9 mouse cellular contexts compared by ENCODE assay signal in genomic region chr4:130279105-130279504, GRCm38 (mm10). TPM values are rescaled to one million over a fixed set of nuclear protein-coding genes. Genes with fewer than 3 reads are reported as not detected.
DNase-seq lines count a peak whose midpoint lies in the region; ATAC-seq and TF ChIP-seq lines count a peak whose summit lies in the region.
"Had no signal": no experiment of that assay in that cellular context is flagged by ENCODE, and none has a peak within 500 bp of the region (broad histone marks: within the 10 kb centered on the region; RNA-seq: fewer than 3 reads in every experiment).

Serinc2 (minus strand) TSS chr4:130279205.

- H3K4me1 ChIP-seq in forebrain, postnatal 0 days (ENCODE audit: insufficient read depth), result no peaks in the 10 kb centered on the region
- H3K4me1 ChIP-seq in intestine, postnatal 0 days (replicated peaks; ENCODE audit: control insufficient read depth, insufficient read depth, low read length), result peaks cover 3% of the 10 kb centered on the region; the same call in 1 of the 2 replicates
- peaks cover 5% of the 10 kb centered on the region; the same call in 1 of the 2 replicates for H3K4me1 ChIP-seq in stomach, embryonic 14.5 days (ENCODE audit: control insufficient read depth, insufficient read depth, low read length)

- H3K9me3 ChIP-seq in forebrain, postnatal 0 days (ENCODE audit: low read length), result no peaks in the 10 kb centered on the region
- H3K9me3 ChIP-seq in intestine, postnatal 0 days (ENCODE audit: control insufficient read depth), result no peaks in the 10 kb centered on the region
- no peaks in the 10 kb centered on the region for H3K9me3 ChIP-seq in stomach, embryonic 14.5 days (ENCODE audit: control insufficient read depth, low read depth, low read length)

- H3K4me3 ChIP-seq in forebrain, postnatal 0 days (ENCODE audit: low read depth, low read length), result no peak within 1 kb of the TSS
- no peak within 1 kb of the TSS for H3K4me3 ChIP-seq in intestine, postnatal 0 days (ENCODE audit: low read depth, low read length)
- H3K4me3 ChIP-seq in stomach, embryonic 14.5 days (ENCODE audit: low read depth, low read length), result no peak within 1 kb of the TSS

- 64% methylated on average over 2 of the region's 2 CpGs for WGBS in forebrain, postnatal 0 days
- 68% methylated on average over 2 of the region's 2 CpGs for WGBS in intestine, postnatal 0 days
- WGBS in stomach, embryonic 14.5 days, result 66% methylated on average over 2 of the region's 2 CpGs

- DNase-seq in retina, postnatal 1 day, result peak; percentile 38
- no peak for DNase-seq in retina, embryonic 14.5 days (ENCODE audit: low spot score)
- no peak for DNase-seq in forebrain, postnatal 0 days
- no peak for DNase-seq in kidney, postnatal 10 days
- DNase-seq in cerebellum, postnatal 4 days (ENCODE audit: low spot score in 2 of 2), result no peak

- ATAC-seq in forebrain, postnatal 0 days, result no peak
- ATAC-seq in intestine, postnatal 0 days, result no peak
- no peak for ATAC-seq in stomach, embryonic 14.5 days (ENCODE audit: insufficient number of reproducible peaks, insufficient read depth, low FRiP score, low read depth)
- ATAC-seq in megakaryocyte progenitor cell, adult 5-6 weeks (replicated peaks; ENCODE audit: poor library complexity), result no peak

- no peak for TF ChIP-seq CTCF in forebrain, postnatal 0 days (IDR thresholded peaks at IDR 0.05; ENCODE audit: low read depth)
- no peak for TF ChIP-seq CTCF in intestine, postnatal 0 days (IDR thresholded peaks at IDR 0.05; ENCODE audit: low read depth)

- H3K27ac ChIP-seq in forebrain, postnatal 0 days (ENCODE audit: low read depth, low read length), result no peak within 1 kb of the TSS
- H3K27ac ChIP-seq in intestine, postnatal 0 days (ENCODE audit: low read depth, low read length), result no peak within 1 kb of the TSS
- no peak within 1 kb of the TSS for H3K27ac ChIP-seq in stomach, embryonic 14.5 days (ENCODE audit: low read length)

- H3K36me3 ChIP-seq in forebrain, postnatal 0 days (ENCODE audit: insufficient read depth), result no peaks in the 10 kb centered on the region
- H3K36me3 ChIP-seq in intestine, postnatal 0 days (ENCODE audit: control insufficient read depth, insufficient read depth), result no peaks in the 10 kb centered on the region
- no peaks in the 10 kb centered on the region for H3K36me3 ChIP-seq in stomach, embryonic 14.5 days (ENCODE audit: control insufficient read depth, insufficient read depth, low read length)

- no peaks in the 10 kb centered on the region for H3K27me3 ChIP-seq in forebrain, postnatal 0 days (ENCODE audit: insufficient read depth, low read length)
- H3K27me3 ChIP-seq in intestine, postnatal 0 days (replicated peaks; ENCODE audit: control insufficient read depth, insufficient read depth, low read length), result peaks cover 14% of the 10 kb centered on the region; the same call in 1 of the 2 replicates
- 0 out of 2 replicates have a peak, but pooled peaks cover 2% of the 10 kb centered on the region for H3K27me3 ChIP-seq in stomach, embryonic 14.5 days (ENCODE audit: control insufficient read depth, insufficient read depth, low read length)

- H3K4me2 ChIP-seq in forebrain, postnatal 0 days (ENCODE audit: low read depth), result no peak within 1 kb of the TSS
- H3K4me2 ChIP-seq in intestine, postnatal 0 days (replicated peaks; ENCODE audit: low read depth), result no peak within 1 kb of the TSS
- H3K4me2 ChIP-seq in stomach, embryonic 14.5 days (replicated peaks; ENCODE audit: low read depth, low read length), result no peak within 1 kb of the TSS

- H3K9ac ChIP-seq in forebrain, postnatal 0 days, result no peak within 1 kb of the TSS
- H3K9ac ChIP-seq in intestine, postnatal 0 days (ENCODE audit: low read depth, low read length), result no peak within 1 kb of the TSS
- no peak within 1 kb of the TSS for H3K9ac ChIP-seq in stomach, embryonic 14.5 days (replicated peaks; ENCODE audit: low read depth, low read length)

RNA-seq across cellular contexts. Expression of gene Serinc2, which starts in this region (rescaled TPM):
- 12.7 and 14.0 TPM in 2 replicates for total RNA-seq in forebrain, postnatal 0 days (2014; rRNA removed)
- polyA plus RNA-seq in forebrain, postnatal 0 days (2015; fragmentation: Nextera tagmentation; extraction: Ambion mirVana), result 22.5 and 24.2 TPM in 2 replicates
- polyA plus RNA-seq in intestine, postnatal 0 days (2015; fragmentation: Nextera tagmentation; extraction: Ambion mirVana), result 21.5 and 26.1 TPM in 2 replicates
- 39.9 and 40.7 TPM in 2 replicates for polyA plus RNA-seq in stomach, embryonic 14.5 days (2014; fragmentation: Nextera tagmentation; extraction: Ambion mirVana)
- total RNA-seq in megakaryocyte progenitor cell, adult 5-6 weeks (2015), result 0.07 TPM in 1 of 2 replicates, not detected in the other
- not detected in 2 replicates for total RNA-seq in megakaryocyte progenitor cell, adult 5-6 weeks (2017)
- total RNA-seq: common myeloid progenitor, adult 5-6 weeks had no signal

Comparison
In these comparisons a context has a peak if more than half of its experiments do, and no peak if none do; other contexts are left out.
1. RNA of gene Serinc2 (total RNA-seq): 12.7 to 14.0 TPM in forebrain, postnatal 0 days; 0.07 TPM in megakaryocyte progenitor cell, adult 5-6 weeks; every median in the first group is over 10 times any median in the second.